Mouse (Mus musculus): Measurements from ENCODE around the gene Rtl8b. TPM values are rescaled to one million over a fixed set of nuclear protein-coding genes. Genes with fewer than 3 reads are reported as not detected.
A peak's percentile ranks its signal among the peaks of the same experiment; 100 is the strongest.
"Not testable (repeated sequence)": the region's sequence is repeated elsewhere in the genome, so short reads cannot be mapped to it uniquely, and the experiment has no call there.

Rtl8b gene
- polyA plus RNA-seq (2012; ENCODE audit: insufficient read depth, insufficient read length, missing spikeins): 33.8 and 38.1 TPM in 2 replicates

GRCm38 (mm10) chrX:53670294-53670693, at the start of gene Rtl8b:
Gene Rtl8b, minus strand, starts transcription at chrX:53670408.
- no peaks in the 10 kb centered on the region for H3K4me1 ChIP-seq (ENCODE audit: control insufficient read depth, insufficient read depth, low read length)
- TF ChIP-seq CTCF (IDR thresholded peaks at IDR 0.05; ENCODE audit: low read depth, low read length): no peak
- no peak for TF ChIP-seq POLR2A (IDR thresholded peaks at IDR 0.05; ENCODE audit: borderline replicate concordance, low read depth, low read length)
- H3K27ac ChIP-seq (ENCODE audit: insufficient read depth, low read depth, low read length): no peak within 1 kb of the TSS
- H3K4me3 ChIP-seq (ENCODE audit: insufficient read depth, low read length): peak within 1 kb of the TSS; percentile 43; the same call in 1 of the 2 replicates

DNA sequence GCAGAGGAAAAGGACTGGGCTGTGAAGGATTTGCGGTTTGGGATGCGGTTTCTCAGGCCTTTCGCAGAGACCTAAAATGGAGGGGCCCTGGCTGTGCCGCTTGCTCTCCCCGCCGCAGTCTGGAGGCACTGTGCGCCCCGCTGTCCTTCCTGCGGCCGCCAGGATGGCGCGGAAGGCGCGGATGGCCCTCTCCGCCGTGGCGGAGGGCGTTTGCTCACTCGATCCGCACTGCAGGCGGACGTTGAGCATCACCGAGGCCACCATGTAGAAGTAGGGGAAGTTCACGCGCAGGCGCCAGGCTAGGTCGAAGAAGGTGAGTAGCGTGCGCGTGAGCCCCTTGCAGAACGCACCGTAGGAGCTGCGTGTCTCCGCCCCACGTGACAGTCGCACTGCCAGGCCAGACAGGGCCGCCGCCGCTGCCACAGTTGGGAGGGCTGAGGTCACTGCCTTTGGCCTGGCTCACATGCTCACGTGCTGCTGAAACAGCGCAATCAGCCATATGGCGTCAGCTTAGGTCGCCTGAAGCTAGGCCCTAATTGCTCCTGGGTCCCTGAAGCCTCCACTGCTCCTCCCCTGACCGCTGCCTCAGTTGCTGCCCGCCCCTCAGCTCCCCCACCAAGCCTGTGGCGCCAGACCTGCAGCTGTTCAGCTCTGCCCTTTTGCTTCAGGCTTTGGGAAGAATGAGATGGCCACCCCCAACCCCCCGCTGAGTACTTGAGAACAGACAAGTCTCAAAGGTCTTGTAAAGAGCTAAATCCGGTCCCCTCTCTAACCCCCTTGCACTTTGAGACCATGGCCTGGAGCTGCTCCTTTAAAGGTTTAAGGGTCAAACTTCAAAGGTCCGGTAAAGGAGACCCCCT, 46.3 kb upstream of the Rtl8b start:
- H3K4me1 ChIP-seq (ENCODE audit: control insufficient read depth, insufficient read depth, low read length): peaks cover 8% of the 10 kb centered on the region
- H3K4me3 ChIP-seq (ENCODE audit: insufficient read depth, low read length): peak overlapping the region; percentile 42
- TF ChIP-seq CTCF (IDR thresholded peaks at IDR 0.05; ENCODE audit: low read depth, low read length) (no peak), POLR2A (IDR thresholded peaks at IDR 0.05; ENCODE audit: borderline replicate concordance, low read depth, low read length) (no peak)
- H3K27ac ChIP-seq (ENCODE audit: insufficient read depth, low read depth, low read length): no peak overlapping the region

DNA sequence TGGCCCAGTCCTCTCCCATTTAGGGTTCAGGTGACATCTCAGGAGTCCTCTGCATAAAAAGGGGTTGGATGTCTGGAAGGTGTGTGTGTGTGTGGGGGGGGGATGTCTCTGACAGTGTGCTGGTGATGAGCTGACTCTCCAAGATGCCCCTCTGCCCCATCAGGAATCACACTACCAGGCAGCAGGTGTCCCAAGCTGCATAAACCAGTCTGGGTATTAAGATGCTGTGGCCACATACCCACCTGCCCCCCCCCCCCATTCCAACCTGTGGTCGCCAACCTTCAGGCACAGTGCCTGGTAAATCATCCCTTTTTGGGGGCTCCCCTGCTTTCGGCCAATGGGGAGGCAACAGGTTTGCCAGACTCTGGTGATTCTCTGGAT, 45.7 kb upstream of the Rtl8b start:
- no peak overlapping the region for H3K27ac ChIP-seq (ENCODE audit: insufficient read depth, low read depth, low read length)
- peaks cover 8% of the 10 kb centered on the region for H3K4me1 ChIP-seq (ENCODE audit: control insufficient read depth, insufficient read depth, low read length)
- H3K4me3 ChIP-seq (ENCODE audit: insufficient read depth, low read length): no peak overlapping the region
- TF ChIP-seq POLR2A (IDR thresholded peaks at IDR 0.05; ENCODE audit: borderline replicate concordance, low read depth, low read length) (no peak), CTCF (IDR thresholded peaks at IDR 0.05; ENCODE audit: low read depth, low read length) (no peak)

DNA sequence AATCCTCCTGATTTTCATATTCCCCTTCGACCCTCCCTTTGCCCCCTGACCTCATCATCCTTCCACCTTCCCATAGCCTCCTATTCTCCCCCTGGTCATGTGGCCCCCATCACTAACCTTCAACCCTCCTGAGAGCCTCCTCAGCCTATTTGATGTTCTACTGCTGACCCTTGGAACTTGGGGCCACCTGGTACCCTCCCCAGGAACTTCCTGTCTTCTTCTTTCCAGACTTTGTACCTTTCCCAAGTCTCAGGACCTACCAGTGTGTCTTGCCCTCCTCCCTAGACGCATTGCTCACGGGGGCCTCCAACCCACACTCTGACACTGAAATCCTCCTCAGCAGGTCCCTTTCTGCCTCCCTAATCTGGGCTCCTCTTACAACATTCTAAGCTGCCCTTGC, 32.5 kb upstream of the Rtl8b start:
- H3K27ac ChIP-seq (ENCODE audit: insufficient read depth, low read depth, low read length): no peak overlapping the region
- no peaks in the 10 kb centered on the region for H3K4me1 ChIP-seq (ENCODE audit: control insufficient read depth, insufficient read depth, low read length)
- TF ChIP-seq POLR2A (IDR thresholded peaks at IDR 0.05; ENCODE audit: borderline replicate concordance, low read depth, low read length) (no peak), CTCF (IDR thresholded peaks at IDR 0.05; ENCODE audit: low read depth, low read length) (no peak)
- H3K4me3 ChIP-seq (ENCODE audit: insufficient read depth, low read length): no peak overlapping the region

DNA sequence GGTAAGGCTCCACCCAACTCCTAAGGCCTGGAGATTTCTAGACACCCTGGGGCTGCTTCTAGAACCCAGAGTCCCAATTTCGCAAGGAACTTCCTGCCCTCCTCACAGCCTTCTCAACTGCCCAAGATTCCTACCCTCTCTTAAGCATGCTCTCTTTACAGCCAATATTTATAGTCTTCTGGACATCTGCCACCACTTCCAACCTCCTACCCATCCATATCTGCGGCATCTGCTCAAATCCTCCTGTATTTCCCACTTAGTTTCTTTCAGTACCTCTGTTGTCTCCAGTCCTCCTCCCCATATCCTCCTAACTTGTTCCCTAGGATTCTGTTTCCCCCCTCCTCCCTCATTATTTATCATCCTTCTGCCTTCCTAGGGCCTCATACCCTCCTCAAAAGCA, 29.0 kb upstream of the Rtl8b start:
- Histone ChIP-seq H3K4me1 (ENCODE audit: control insufficient read depth, insufficient read depth, low read length) (no peaks in the 10 kb centered on the region), H3K27ac (ENCODE audit: insufficient read depth, low read depth, low read length) (no peak overlapping the region), H3K4me3 (ENCODE audit: insufficient read depth, low read length) (no peak overlapping the region)
- no peak for TF ChIP-seq CTCF (IDR thresholded peaks at IDR 0.05; ENCODE audit: low read depth, low read length)
- TF ChIP-seq POLR2A (IDR thresholded peaks at IDR 0.05; ENCODE audit: borderline replicate concordance, low read depth, low read length): no peak

GRCm38 (mm10) chrX:53694008-53694777, 24.0 kb upstream of the Rtl8b start:
- Histone ChIP-seq H3K4me3 (ENCODE audit: insufficient read depth, low read length) (no peak overlapping the region), H3K4me1 (ENCODE audit: control insufficient read depth, insufficient read depth, low read length) (peaks cover 4% of the 10 kb centered on the region; the same call in 1 of the 2 replicates), H3K27ac (ENCODE audit: insufficient read depth, low read depth, low read length) (no peak overlapping the region)
- TF ChIP-seq POLR2A (IDR thresholded peaks at IDR 0.05; ENCODE audit: borderline replicate concordance, low read depth, low read length): no peak
- TF ChIP-seq CTCF (IDR thresholded peaks at IDR 0.05; ENCODE audit: low read depth, low read length): no peak

- TF ChIP-seq POLR2A (IDR thresholded peaks at IDR 0.05; ENCODE audit: borderline replicate concordance, low read depth, low read length) (no peak), CTCF (IDR thresholded peaks at IDR 0.05; ENCODE audit: low read depth, low read length) (no peak)
- Histone ChIP-seq H3K4me3 (ENCODE audit: insufficient read depth, low read length) (no peak overlapping the region), H3K27ac (ENCODE audit: insufficient read depth, low read depth, low read length) (no peak overlapping the region), H3K4me1 (ENCODE audit: control insufficient read depth, insufficient read depth, low read length) (peaks cover 4% of the 10 kb centered on the region; the same call in 1 of the 2 replicates)
These were observed 22.9 kb upstream of the Rtl8b start for GRCm38 (mm10) chrX:53693141-53693540.

DNA sequence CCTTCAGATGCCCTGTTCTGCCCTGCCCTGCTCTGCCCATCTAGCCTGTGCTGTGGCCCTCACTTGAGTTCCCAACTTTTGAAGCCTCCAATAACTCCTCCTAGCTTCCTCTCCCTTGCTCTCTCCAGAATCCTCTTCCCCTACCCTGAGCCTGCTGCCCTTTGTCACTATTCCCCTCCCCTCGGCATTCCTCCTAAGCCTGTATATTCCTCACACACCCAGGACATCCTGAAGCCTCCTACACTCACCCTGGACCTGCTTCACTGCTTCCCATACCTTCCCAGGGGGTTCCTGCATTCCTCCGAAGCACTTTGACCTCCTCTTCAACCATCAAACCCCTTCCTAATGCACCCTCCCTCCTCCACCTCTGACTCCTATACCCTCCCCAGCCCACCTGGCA, 21.9 kb upstream of the Rtl8b start:
- Histone ChIP-seq H3K4me3 (ENCODE audit: insufficient read depth, low read length) (no peak overlapping the region), H3K27ac (ENCODE audit: insufficient read depth, low read depth, low read length) (no peak overlapping the region), H3K4me1 (ENCODE audit: control insufficient read depth, insufficient read depth, low read length) (peaks cover 4% of the 10 kb centered on the region; the same call in 1 of the 2 replicates)
- no peak for TF ChIP-seq POLR2A (IDR thresholded peaks at IDR 0.05; ENCODE audit: borderline replicate concordance, low read depth, low read length)
- TF ChIP-seq CTCF (IDR thresholded peaks at IDR 0.05; ENCODE audit: low read depth, low read length): no peak

GRCm38 (mm10) chrX:53684676-53685075, 14.5 kb upstream of the Rtl8b start:
- not testable (repeated sequence) for H3K27ac ChIP-seq (ENCODE audit: insufficient read depth, low read depth, low read length); H3K4me3 ChIP-seq (ENCODE audit: insufficient read depth, low read length); H3K4me1 ChIP-seq (ENCODE audit: control insufficient read depth, insufficient read depth, low read length)

DNA sequence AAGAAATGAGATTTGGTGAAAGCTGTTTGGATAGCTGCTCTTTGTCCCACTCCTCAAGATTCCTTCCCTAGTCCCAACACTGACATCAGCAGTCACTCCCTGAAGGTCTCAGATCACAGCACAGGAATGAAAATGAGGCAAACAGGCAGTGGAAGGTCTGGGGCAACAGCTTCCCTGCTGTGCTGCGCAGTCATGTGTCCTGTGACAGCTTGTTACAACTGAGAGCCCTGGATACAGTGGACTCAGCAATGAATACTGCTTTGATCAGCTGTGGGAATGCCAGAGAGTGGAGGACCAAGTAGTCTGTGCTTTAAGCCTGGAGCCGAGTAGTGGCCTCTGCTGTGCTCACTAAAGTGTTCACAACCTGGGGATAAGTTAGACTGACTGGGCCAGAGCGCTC, 12.4 kb upstream of the Rtl8b start:
- H3K4me3 ChIP-seq (ENCODE audit: insufficient read depth, low read length); H3K4me1 ChIP-seq (ENCODE audit: control insufficient read depth, insufficient read depth, low read length); H3K27ac ChIP-seq (ENCODE audit: insufficient read depth, low read depth, low read length): not testable (repeated sequence)

- H3K27ac ChIP-seq (ENCODE audit: insufficient read depth, low read depth, low read length); H3K4me1 ChIP-seq (ENCODE audit: control insufficient read depth, insufficient read depth, low read length); H3K4me3 ChIP-seq (ENCODE audit: insufficient read depth, low read length): not testable (repeated sequence)
These were observed 6.7 kb upstream of the Rtl8b start for GRCm38 (mm10) chrX:53676943-53677342.

GRCm38 (mm10) chrX:53670696-53671095, 488 bp upstream of the Rtl8b start:
- H3K27ac ChIP-seq (ENCODE audit: insufficient read depth, low read depth, low read length); H3K4me1 ChIP-seq (ENCODE audit: control insufficient read depth, insufficient read depth, low read length): not testable (repeated sequence)
- peak overlapping the region; percentile 43; the same call in 1 of the 2 replicates for H3K4me3 ChIP-seq (ENCODE audit: insufficient read depth, low read length)

GRCm38 (mm10) chrX:53669557-53670270, 494 bp downstream of the Rtl8b start:
- H3K4me3 ChIP-seq (ENCODE audit: insufficient read depth, low read length): peak overlapping the region; percentile 43; the same call in 1 of the 2 replicates
- H3K4me1 ChIP-seq (ENCODE audit: control insufficient read depth, insufficient read depth, low read length); H3K27ac ChIP-seq (ENCODE audit: insufficient read depth, low read depth, low read length): not testable (repeated sequence)
